Mouse (Mus musculus) liver, adult 2 months (tissue): ENCODE measurements at regions not wholly inside any gene's neighbourhood (a gene's known extent, or its start where the extent isn't known, plus 50 kb on each side); places are given as distances from the start of the nearest gene placed in this dataset.

ENCODE experiments used
- CTCF ChIP-seq: fragments of 200-500 bp; IDR thresholded peaks from 2 replicates; pipeline ENCODE4 v1.5.1; 2011; ENCODE audit warnings: low read depth, low read length, control low read depth
- POLR2A ChIP-seq: fragments of 200-500 bp; IDR thresholded peaks from 2 replicates; pipeline ENCODE4 v1.6.1; 2011; ENCODE audit warnings: low read length, control low read depth; ENCODE audit not compliant: insufficient read depth; ENCODE audit errors: extremely low read depth

GRCm38 (mm10) chr19:26938911-26939310 is 53.2 kb downstream of the Gm815 start:
- no peak for TF ChIP-seq CTCF
- TF ChIP-seq POLR2A = no peak
